Mouse (Mus musculus): ENCODE data around the gene Trim21.

DNA sequence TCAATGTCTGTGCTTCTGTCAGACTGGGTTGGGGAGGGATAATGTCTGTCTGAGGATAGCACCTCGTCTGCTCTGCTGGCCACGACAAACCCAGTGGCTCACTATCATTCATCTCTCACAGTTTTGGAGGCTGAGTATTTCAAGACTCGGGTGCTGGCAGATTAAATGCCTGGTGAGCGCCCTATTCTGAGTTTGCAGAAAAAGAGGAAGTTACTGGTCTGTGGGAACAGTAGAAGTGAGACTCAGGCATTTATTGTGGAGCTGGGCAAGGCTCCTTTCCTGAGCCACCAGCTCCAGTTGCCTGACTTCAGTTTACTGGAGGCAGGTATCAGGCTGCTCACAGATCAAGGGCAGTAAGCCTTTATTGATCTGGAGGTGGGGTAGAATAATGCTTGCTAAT is 51.1 kb downstream of the Trim21 start:
- TF ChIP-seq CTCF (conservative IDR thresholded peaks at IDR 0.05; ENCODE audit: insufficient read depth, insufficient read length, low read depth, low read length) (no peak), POLR2A (IDR thresholded peaks at IDR 0.05; ENCODE audit: low read depth, low read length) (no peak)
